Mouse (Mus musculus) kidney, embryonic 16.5 days (tissue): ENCODE results near the gene Syt17. TPM values are rescaled to one million over a fixed set of nuclear protein-coding genes. Genes with fewer than 3 reads are reported as not detected.

Experiments used
- polyA plus RNA-seq: library from polyadenylated mRNA; unstranded; fragments of >200 nt; fragmentation: Nextera tagmentation; extraction: Ambion mirVana; gene quantifications from 2 replicates; pipeline ENCODE4 v1.2.1, GENCODE M21; 2015

The Syt17 gene
- polyA plus RNA-seq, 1 experiment from 2014 or later = 12.6 TPM

Other genes starting within 250 kb of the Syt17 start
- 11.7 and 15.2 TPM in 2 replicates for gene Smg1, start 204.6 kb downstream of the Syt17 start, polyA plus RNA-seq
- 3.8 and 4.7 TPM in 2 replicates for gene Itpripl2, start 43.8 kb upstream of the Syt17 start, polyA plus RNA-seq
- gene Coq7, start 85.1 kb upstream of the Syt17 start, polyA plus RNA-seq = 144 and 158 TPM in 2 replicates
- gene Tmc7, start 136.5 kb upstream of the Syt17 start, polyA plus RNA-seq = 2.3 and 2.6 TPM in 2 replicates
- gene Tmc5, start 149.1 kb upstream of the Syt17 start, polyA plus RNA-seq = 0.27 and 0.36 TPM in 2 replicates